Mouse (Mus musculus) C2C12 (cell line): ENCODE data around the gene Map3k20. TPM values are rescaled to one million over a fixed set of nuclear protein-coding genes. Genes with fewer than 3 reads are reported as not detected.

Experiments used
- H3K27me3 ChIP-seq: one replicate; pipeline ENCODE4 v1.6.1; 2011; ENCODE audit not compliant: control insufficient read depth, insufficient read depth, insufficient read length
- H3K36me3 ChIP-seq: one replicate; pipeline ENCODE4 v1.6.1; 2011; ENCODE audit not compliant: control insufficient read depth, insufficient read depth
- H3K4me3 ChIP-seq: one replicate; pipeline ENCODE4 v1.5.1; 2011; ENCODE audit warnings: mild to moderate bottlenecking, control low read depth; ENCODE audit not compliant: poor library complexity, insufficient read depth, severe bottlenecking
- H3K79me2 ChIP-seq: one replicate; pipeline ENCODE4 v1.6.1; 2011; ENCODE audit not compliant: control insufficient read depth, insufficient read depth
- H3K79me3 ChIP-seq: one replicate; pipeline ENCODE4 v1.6.1; 2011; ENCODE audit warnings: low read depth, control low read depth
- H3ac ChIP-seq: one replicate; pipeline ENCODE3; 2011; ENCODE audit warnings: low read depth; ENCODE audit not compliant: control insufficient read depth, insufficient read length
- CEBPB ChIP-seq: IDR thresholded peaks from one replicate; pipeline ENCODE4 v1.6.1; 2011; ENCODE audit warnings: low read depth, mild to moderate bottlenecking, control low read depth, moderate library complexity
- CTCF ChIP-seq: IDR thresholded peaks from one replicate; pipeline ENCODE4 v1.5.1; 2011; ENCODE audit not compliant: control insufficient read depth, insufficient read depth, insufficient read length
- FOSL1 ChIP-seq: IDR thresholded peaks from one replicate; pipeline ENCODE4 v1.8.0; 2011; ENCODE audit warnings: mild to moderate bottlenecking, low read length; ENCODE audit not compliant: poor library complexity, insufficient read depth, severe bottlenecking
- MAX ChIP-seq: IDR thresholded peaks from one replicate; pipeline ENCODE4 v1.6.1; 2011; ENCODE audit warnings: mild to moderate bottlenecking, control low read depth
- MYOD1 ChIP-seq: IDR thresholded peaks from one replicate; pipeline ENCODE4 v1.6.1; 2011; ENCODE audit warnings: low read depth; ENCODE audit not compliant: control insufficient read depth, insufficient read length
- MYOG ChIP-seq: IDR thresholded peaks from one replicate; pipeline ENCODE4 v1.6.1; 2011; ENCODE audit not compliant: control insufficient read depth, insufficient read length; ENCODE audit errors: extremely low read depth
- USF1 ChIP-seq: IDR thresholded peaks from one replicate; pipeline ENCODE4 v1.6.1; 2011; ENCODE audit warnings: low read depth, mild to moderate bottlenecking, control low read depth, moderate library complexity
- polyA plus RNA-seq: library from polyadenylated mRNA; unstranded; fragments of >200 nt; fragmentation: generic; extraction: Trizol; gene quantifications from one replicate; pipeline ENCODE4 v1.2.1, GENCODE M21; 2012; ENCODE audit warnings: missing spikeins

Gene Map3k20
- polyA plus RNA-seq, 1 experiment, result 19.5 TPM

GRCm38 (mm10) chr2:72292573-72292972 is 7.1 kb downstream of the Map3k20 start:
- no peak overlapping the region for H3K4me3 ChIP-seq
- no peak overlapping the region for H3ac ChIP-seq
- TF ChIP-seq MYOG (no peak), CEBPB (no peak), MAX (no peak), FOSL1 (no peak), USF1 (no peak)
- peaks cover 83% of the 10 kb centered on the region for H3K79me3 ChIP-seq
- no peaks in the 10 kb centered on the region for H3K27me3 ChIP-seq
- H3K79me2 ChIP-seq, result peaks cover 95% of the 10 kb centered on the region
- peaks cover 44% of the 10 kb centered on the region for H3K36me3 ChIP-seq

- Histone ChIP-seq H3ac (no peak overlapping the region), H3K36me3 (peaks cover 63% of the 10 kb centered on the region), H3K79me3 (peaks cover 84% of the 10 kb centered on the region), H3K27me3 (no peaks in the 10 kb centered on the region), H3K79me2 (peaks cover 100% of the 10 kb centered on the region), H3K4me3 (no peak overlapping the region)
- no peak for TF ChIP-seq CEBPB
- TF ChIP-seq FOSL1, result no peak
- no peak for TF ChIP-seq USF1
- TF ChIP-seq MYOD1, result no peak
- TF ChIP-seq CTCF, result no peak
- TF ChIP-seq MAX, result no peak
- no peak for TF ChIP-seq MYOG
Measured at GRCm38 (mm10) chr2:72294994-72295393, 9.6 kb downstream of the Map3k20 start.

- H3K27me3 ChIP-seq, result no peaks in the 10 kb centered on the region
- peaks cover 54% of the 10 kb centered on the region for H3K36me3 ChIP-seq
- H3ac ChIP-seq, result no peak overlapping the region
- peaks cover 100% of the 10 kb centered on the region for H3K79me2 ChIP-seq
- TF ChIP-seq MAX (no peak), MYOG (no peak), FOSL1 (no peak)
- peaks cover 68% of the 10 kb centered on the region for H3K79me3 ChIP-seq
- no peak overlapping the region for H3K4me3 ChIP-seq
Measured at GRCm38 (mm10) chr2:72296984-72297715, 11.7 kb downstream of the Map3k20 start.

DNA sequence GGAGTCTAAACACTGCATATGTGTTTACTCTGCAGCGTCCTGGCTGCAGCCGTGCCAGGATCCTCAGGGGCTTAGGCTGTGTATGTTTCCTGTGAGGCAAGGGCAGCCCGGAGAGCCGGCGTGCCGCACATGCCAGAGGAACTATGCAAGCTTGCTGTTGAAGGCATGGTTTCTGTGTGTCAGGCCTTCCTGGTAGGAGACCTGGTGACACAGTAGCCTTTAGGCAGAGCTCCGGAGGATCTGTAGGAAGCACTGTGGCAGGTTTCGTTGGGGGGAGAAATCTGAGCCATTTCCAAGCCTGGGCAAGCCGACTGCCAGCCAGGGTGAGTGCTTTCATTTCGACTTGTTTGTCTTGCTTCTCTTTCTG is 12.3 kb downstream of the Map3k20 start:
- Histone ChIP-seq H3K79me3 (peaks cover 68% of the 10 kb centered on the region), H3K36me3 (peaks cover 54% of the 10 kb centered on the region), H3K4me3 (no peak overlapping the region), H3K79me2 (peaks cover 100% of the 10 kb centered on the region), H3K27me3 (no peaks in the 10 kb centered on the region), H3ac (no peak overlapping the region)
- TF ChIP-seq MAX (no peak), MYOD1 (no peak), FOSL1 (no peak), CTCF (no peak), MYOG (no peak), USF1 (no peak), CEBPB (no peak)

- H3K4me3 ChIP-seq, result no peak overlapping the region
Measured at GRCm38 (mm10) chr2:72298406-72298805, 13.0 kb downstream of the Map3k20 start.

GRCm38 (mm10) chr2:72301194-72301916 is 15.9 kb downstream of the Map3k20 start:
- TF ChIP-seq MAX (no peak), CEBPB (peak; percentile 89)
- Histone ChIP-seq H3K79me2 (peaks cover 100% of the 10 kb centered on the region), H3K79me3 (peaks cover 69% of the 10 kb centered on the region), H3K36me3 (peaks cover 74% of the 10 kb centered on the region), H3ac (no peak overlapping the region), H3K4me3 (no peak overlapping the region), H3K27me3 (no peaks in the 10 kb centered on the region)

More at GRCm38 (mm10) chr2:72298406-72298805, 13.0 kb downstream of the Map3k20 start:
- TF ChIP-seq CTCF (peak; percentile 19), USF1 (no peak), CEBPB (no peak), MAX (no peak)
- Histone ChIP-seq H3K79me3 (peaks cover 68% of the 10 kb centered on the region), H3K79me2 (peaks cover 100% of the 10 kb centered on the region), H3K27me3 (no peaks in the 10 kb centered on the region), H3ac (no peak overlapping the region), H3K36me3 (peaks cover 60% of the 10 kb centered on the region)
